Mouse (Mus musculus) neural tube, postnatal 0 days (tissue): Measurements from ENCODE around the gene Tspoap1. TPM values are rescaled to one million over a fixed set of nuclear protein-coding genes. Genes with fewer than 3 reads are reported as not detected.

ENCODE experiments used
- microRNA counts: library from miRNA; unstranded; fragments of <30 nt; microRNA quantifications from one replicate; lab custom pipeline; 2015
- microRNA-seq: library from miRNA; unstranded; fragments of <30 nt; microRNA quantifications from one replicate; pipeline ENCODE4, GENCODE M21; 2016
- polyA plus RNA-seq: library from polyadenylated mRNA; unstranded; fragments of >200 nt; fragmentation: Nextera tagmentation; extraction: Ambion mirVana; gene quantifications from 2 replicates; pipeline ENCODE4 v1.2.1, GENCODE M21; 2015

Gene Tspoap1
- polyA plus RNA-seq = 28.1 and 43.5 TPM in 2 replicates

DNA sequence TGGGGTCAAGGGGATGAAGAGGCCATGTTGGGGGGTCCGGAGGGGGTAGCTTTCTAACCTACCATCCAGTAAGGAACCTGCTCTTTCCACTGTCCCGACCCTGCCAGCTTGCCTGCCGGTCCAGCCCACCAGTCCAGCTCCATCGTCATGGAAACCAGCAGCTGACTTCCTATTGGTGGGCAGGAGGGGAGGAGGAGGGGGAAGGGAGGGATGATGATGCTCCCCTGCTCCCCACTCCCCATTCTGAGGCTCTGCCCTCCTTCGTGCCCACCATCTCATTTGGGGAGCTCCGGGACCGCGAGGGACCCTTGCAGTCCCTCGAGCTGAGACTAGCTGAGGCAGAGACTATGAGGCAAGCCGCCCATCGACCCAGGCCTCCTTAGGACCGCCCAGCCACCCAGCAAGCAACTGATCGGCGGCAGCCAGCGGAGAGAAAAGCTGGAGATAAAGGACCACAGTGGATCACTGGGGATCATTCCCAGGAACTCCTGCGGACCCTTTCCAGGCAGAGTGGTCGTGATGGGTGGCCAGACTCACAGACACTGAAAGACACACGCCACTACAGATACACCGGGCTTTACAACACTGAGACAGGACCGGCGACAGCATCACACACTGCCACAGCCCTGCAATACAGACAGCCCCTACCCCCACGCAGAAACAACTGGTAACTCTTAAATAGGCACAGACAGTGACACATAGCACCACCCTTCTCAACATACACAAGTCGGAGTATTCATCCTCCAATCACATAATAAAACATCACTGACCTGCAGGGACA is at the start of gene Tspoap1:
Gene Tspoap1, plus strand, starts transcription at position 241 of the 781 bp plus-strand sequence.

DNA sequence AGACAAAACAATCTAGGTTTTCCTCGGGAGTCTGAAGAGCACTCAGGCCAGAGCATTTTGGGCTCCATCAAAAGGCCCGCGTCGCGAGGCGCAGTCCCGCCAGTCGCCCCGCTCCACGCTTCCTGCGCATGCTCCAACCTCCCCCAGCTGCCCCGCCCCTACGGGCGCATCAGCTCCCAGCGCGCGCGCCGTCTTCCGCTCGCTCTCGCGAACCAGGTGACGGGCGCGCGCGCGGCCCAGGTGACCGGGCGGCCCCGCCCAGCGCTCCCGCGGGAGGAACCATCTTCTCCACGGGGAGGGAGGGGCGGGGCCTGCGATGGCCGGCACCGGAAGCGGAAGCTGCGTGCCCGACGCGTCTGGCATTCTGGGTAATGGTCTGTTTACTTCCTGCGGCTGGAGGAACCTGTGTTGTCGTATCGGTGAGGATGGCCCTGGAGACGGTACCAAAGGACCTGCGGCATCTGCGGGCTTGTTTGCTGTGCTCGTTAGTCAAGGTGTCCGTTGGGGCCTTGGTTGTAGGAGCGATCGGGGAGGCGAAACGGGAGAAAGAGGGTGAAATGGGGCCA is 23.1 kb upstream of the Tspoap1 start, which contains the start of gene Supt4a:
Gene Supt4a, plus strand, starts transcription at position 378 of the 566 bp plus-strand sequence.

DNA sequence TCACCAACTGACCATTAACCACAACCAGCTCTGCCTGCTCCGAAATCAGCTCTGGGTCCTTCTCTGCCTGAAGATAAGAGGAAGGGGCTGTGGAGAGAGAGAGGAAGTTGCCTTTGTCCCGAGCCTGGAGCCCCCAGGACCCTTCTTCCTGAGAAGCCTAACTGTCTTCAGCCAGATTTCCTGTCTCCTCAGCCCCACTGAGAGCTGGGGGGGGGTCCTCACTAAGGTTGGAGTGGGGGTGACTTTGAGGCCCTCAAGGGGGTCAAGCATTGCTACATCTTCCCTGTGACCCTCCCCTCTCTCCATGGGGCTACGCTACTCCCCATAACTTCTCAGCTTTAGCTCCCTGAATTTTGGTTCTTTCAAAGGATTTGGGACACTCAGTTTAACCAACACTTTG is 33.1 kb downstream of the Tspoap1 start, which contains the start of gene Mpo:
Gene Mpo, plus strand, starts transcription at position 122 of the 400 bp plus-strand sequence.

DNA sequence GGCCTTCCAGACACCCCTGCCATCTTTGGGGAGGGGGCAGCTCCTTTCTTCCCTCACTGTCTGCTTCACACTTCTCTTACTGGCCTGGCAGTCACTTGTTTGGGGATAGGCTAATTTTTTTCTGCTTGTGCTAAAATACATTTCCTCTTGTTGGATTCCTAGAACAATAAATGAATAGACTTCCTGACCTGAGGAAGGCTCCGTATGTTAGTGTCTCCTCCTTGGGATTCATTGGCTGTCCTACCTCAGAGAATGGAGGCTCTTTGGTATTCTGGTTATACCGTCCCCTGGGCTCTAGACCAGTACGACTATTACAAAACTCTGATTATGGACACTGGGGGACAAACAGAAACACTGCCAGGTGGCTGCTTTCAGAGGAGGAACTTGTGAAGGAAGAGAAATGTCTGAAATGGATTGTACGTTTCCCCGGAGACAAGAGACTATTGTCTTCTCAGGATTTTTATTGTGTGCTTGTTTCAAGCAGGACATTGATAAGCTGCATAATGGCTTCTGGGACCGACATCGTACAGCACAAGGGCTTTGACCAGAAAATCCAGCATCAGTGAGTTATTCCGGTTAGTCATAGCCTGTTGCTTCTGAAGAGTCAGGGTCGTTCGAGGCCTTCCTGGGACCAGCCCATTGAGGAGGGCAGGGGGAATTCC is 68.0 kb downstream of the Tspoap1 start, which contains the start of gene Lpo:
Gene Lpo, minus strand, starts transcription at position 51 of the 662 bp plus-strand sequence.

MicroRNA genes within 50 kb of the gene (microRNA counts, 519-probe panel; counts per million panel counts)
- 4,204 counts per million, percentile 37 among the panel's probes with 10 or more counts for microRNA mmu-miR-142-3p (lab: Ali Mortazavi, UCI)
- microRNA mmu-miR-142-5p (lab: Ali Mortazavi, UCI) = 547 counts per million, percentile 0 among the panel's probes with 10 or more counts

Small RNA genes within 50 kb of the gene (microRNA-seq; reads per million reads assigned to microRNA genes)
- gene Mir142 (not detected), gene Mir142b (not detected)

Other genes with a start within 250 kb of the Tspoap1 start
- not detected in 2 replicates for gene Gm11492, start 193.9 kb upstream of the Tspoap1 start, polyA plus RNA-seq
- gene Sept4, start 191.6 kb upstream of the Tspoap1 start, polyA plus RNA-seq = 52.8 and 55.6 TPM in 2 replicates
- gene Mtmr4, start 168.4 kb upstream of the Tspoap1 start, polyA plus RNA-seq = 23.7 and 25.9 TPM in 2 replicates
- 0.48 and 0.53 TPM in 2 replicates for gene Hsf5, start 143.4 kb upstream of the Tspoap1 start, polyA plus RNA-seq
- 0.88 and 1.0 TPM in 2 replicates for gene Rnf43, start 97.8 kb upstream of the Tspoap1 start, polyA plus RNA-seq
- gene Supt4a, start 23.0 kb upstream of the Tspoap1 start, polyA plus RNA-seq = 124 and 135 TPM in 2 replicates
- 0.27 TPM in 1 of 2 replicates, not detected in the other for gene Mpo, start 33.0 kb downstream of the Tspoap1 start, polyA plus RNA-seq
- gene Lpo, start 67.7 kb downstream of the Tspoap1 start, polyA plus RNA-seq = 2.7 and 3.0 TPM in 2 replicates
- gene Mks1, start 92.7 kb downstream of the Tspoap1 start, polyA plus RNA-seq = 7.0 TPM in 2 replicates
- gene Epx, start 115.0 kb downstream of the Tspoap1 start, polyA plus RNA-seq = 1.3 and 1.4 TPM in 2 replicates
- gene Olfr462, start 131.7 kb downstream of the Tspoap1 start, polyA plus RNA-seq = not detected in 2 replicates
- 0.10 TPM in 1 of 2 replicates, not detected in the other for gene Olfr463, start 136.8 kb downstream of the Tspoap1 start, polyA plus RNA-seq
- gene Olfr464, start 160.4 kb downstream of the Tspoap1 start, polyA plus RNA-seq = 0.25 and 0.47 TPM in 2 replicates
- 77.6 and 79.0 TPM in 2 replicates for gene Dynll2, start 227.0 kb downstream of the Tspoap1 start, polyA plus RNA-seq